Mouse (Mus musculus): ENCODE measurements at regions not wholly inside any gene's neighbourhood (a gene's known extent, or its start where the extent isn't known, plus 50 kb on each side); places are given as distances from the start of the nearest gene placed in this dataset.

- TF ChIP-seq CTCF (IDR thresholded peaks at IDR 0.05; ENCODE audit: borderline replicate concordance, insufficient read depth, low read depth, low read length): no peak
- TF ChIP-seq POLR2A (IDR thresholded peaks at IDR 0.05; ENCODE audit: borderline replicate concordance, insufficient read depth, low read length): no peak
Observed at GRCm38 (mm10) chr5:64665064-64665463, 138.1 kb upstream of the Klf3 start.
